Mouse (Mus musculus) embryonic fibroblast, embryonic 13.5 days (primary cell): Measurements from ENCODE around the gene Samd13. TPM values are rescaled to one million over a fixed set of nuclear protein-coding genes. Genes with fewer than 3 reads are reported as not detected.

Source experiments
- H3K27ac ChIP-seq: 2 replicates; pipeline ENCODE4 v1.5.1; 2012; ENCODE audit warnings: low read length, control low read depth, inconsistent platforms; ENCODE audit not compliant: insufficient read depth
- H3K4me1 ChIP-seq: 2 replicates; pipeline ENCODE4 v1.6.1; 2011; ENCODE audit warnings: low read length; ENCODE audit not compliant: control insufficient read depth, insufficient read depth
- H3K4me3 ChIP-seq: 2 replicates; pipeline ENCODE4 v1.5.1; 2011; ENCODE audit warnings: mild to moderate bottlenecking, control low read depth, low read length; ENCODE audit not compliant: insufficient read depth
- CTCF ChIP-seq: IDR thresholded peaks from 2 replicates; pipeline ENCODE4 v1.5.1; 2011; ENCODE audit warnings: mild to moderate bottlenecking, control low read depth, low read length, moderate library complexity, borderline replicate concordance; ENCODE audit not compliant: insufficient read depth
- POLR2A ChIP-seq: IDR thresholded peaks from 2 replicates; pipeline ENCODE4 v1.6.1; 2011; ENCODE audit warnings: low read depth, mild to moderate bottlenecking, control low read depth, low read length, moderate library complexity
- polyA plus RNA-seq: library from polyadenylated mRNA; stranded (reverse); fragments of >200 nt; gene quantifications from 2 replicates; pipeline ENCODE4 v1.2.4, GENCODE M21; 2011; ENCODE audit warnings: low read depth; ENCODE audit not compliant: missing spikeins, insufficient read length

Gene Samd13
- polyA plus RNA-seq, 1 experiment = 0.53 TPM

DNA sequence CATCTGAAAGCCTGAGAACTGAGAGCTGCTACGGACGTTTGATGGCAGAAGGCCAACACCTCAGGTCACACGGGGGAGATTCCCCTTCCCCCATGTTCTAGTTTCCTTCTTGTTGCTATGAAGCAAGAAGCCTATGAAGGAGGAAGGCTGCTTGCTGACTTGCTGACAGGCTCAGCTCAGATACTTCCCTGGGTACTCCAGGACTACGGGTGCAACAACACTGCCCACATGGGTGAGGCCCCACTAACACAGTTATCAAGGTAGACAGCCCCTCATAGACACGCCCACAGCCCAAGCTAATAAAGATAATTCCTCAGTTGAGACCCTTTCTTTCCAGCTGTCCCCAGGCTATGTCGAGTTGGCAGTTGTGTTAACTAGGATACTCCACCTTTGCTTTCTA, 31.7 kb downstream of the Samd13 start:
- no peak overlapping the region for H3K4me3 ChIP-seq
- no peaks in the 10 kb centered on the region; the same call in none of the 2 replicates for H3K4me1 ChIP-seq
- no peak overlapping the region for H3K27ac ChIP-seq
- TF ChIP-seq POLR2A (no peak), CTCF (no peak)

DNA sequence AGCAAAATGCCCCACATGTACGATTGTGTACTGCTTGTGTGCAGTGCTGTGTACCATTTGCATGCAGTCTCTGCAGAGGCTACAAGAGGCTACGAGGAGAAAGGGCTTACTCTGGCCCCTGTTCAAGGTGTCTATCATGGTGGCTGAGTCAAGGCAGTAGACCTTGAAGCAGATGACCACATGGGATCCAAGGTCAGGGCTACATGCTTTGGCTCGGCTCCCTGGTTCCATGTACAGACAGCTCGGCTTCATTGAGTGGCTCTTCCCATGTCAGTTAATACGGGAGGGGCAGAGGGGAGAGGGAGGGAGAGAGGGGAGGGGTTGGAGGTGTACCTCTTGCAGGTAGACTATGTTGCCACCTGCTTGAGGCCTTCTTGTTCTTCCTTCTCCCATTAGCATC, 33.0 kb downstream of the Samd13 start:
- no peak overlapping the region for H3K4me3 ChIP-seq
- no peak for TF ChIP-seq POLR2A
- TF ChIP-seq CTCF = no peak
- H3K27ac ChIP-seq = no peak overlapping the region
- H3K4me1 ChIP-seq = no peaks in the 10 kb centered on the region; the same call in none of the 2 replicates

DNA sequence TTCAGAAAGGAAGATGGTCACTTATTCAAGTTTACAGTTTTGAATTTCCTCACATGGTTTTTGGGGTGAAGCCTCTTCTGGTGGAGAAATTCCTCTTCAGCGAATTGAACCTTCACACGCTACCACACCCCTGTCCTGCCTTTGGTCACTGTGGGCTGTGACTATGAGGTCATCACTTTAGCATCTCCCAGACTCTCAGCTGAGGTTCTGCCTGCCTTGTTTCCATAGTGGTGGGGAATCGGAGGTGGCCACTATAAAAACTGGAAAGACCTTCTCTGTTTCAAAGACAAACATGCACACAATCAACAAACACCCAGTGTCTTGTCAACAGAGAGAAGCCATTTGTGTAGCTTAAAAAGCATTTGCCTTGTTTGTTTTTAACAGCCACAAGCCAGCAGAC, 34.2 kb downstream of the Samd13 start, which contains the start of gene 4930503B20Rik:
4930503B20Rik (minus strand) TSS at position 101 of the 400 bp plus-strand sequence.
- Histone ChIP-seq H3K4me3 (no peak within 1 kb of the TSS), H3K4me1 (no peaks in the 10 kb centered on the region; the same call in none of the 2 replicates), H3K27ac (no peak within 1 kb of the TSS)
- TF ChIP-seq POLR2A (no peak), CTCF (no peak)

DNA sequence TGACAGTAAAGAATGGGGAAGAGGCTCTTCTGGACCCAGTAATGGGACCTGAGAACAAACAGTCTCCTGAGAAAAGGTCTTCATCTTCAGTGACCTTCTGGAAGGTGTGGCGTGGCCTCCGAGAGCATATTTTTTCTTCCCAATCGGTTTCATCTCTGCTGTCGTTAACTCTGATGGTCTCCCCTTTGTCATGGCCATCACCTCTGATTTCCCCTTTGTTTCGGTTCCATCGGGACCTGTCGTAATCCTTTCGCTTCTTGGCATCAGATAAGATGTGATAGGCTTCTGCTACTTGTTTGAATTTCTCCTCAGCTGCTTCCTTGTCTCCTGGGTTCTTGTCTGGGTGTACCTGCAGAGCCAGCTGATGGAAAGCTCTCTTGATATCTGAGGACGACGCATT, 34.7 kb downstream of the Samd13 start:
- Histone ChIP-seq H3K27ac (no peak overlapping the region), H3K4me3 (no peak overlapping the region), H3K4me1 (no peaks in the 10 kb centered on the region; the same call in none of the 2 replicates)
- TF ChIP-seq CTCF = no peak
- no peak for TF ChIP-seq POLR2A

DNA sequence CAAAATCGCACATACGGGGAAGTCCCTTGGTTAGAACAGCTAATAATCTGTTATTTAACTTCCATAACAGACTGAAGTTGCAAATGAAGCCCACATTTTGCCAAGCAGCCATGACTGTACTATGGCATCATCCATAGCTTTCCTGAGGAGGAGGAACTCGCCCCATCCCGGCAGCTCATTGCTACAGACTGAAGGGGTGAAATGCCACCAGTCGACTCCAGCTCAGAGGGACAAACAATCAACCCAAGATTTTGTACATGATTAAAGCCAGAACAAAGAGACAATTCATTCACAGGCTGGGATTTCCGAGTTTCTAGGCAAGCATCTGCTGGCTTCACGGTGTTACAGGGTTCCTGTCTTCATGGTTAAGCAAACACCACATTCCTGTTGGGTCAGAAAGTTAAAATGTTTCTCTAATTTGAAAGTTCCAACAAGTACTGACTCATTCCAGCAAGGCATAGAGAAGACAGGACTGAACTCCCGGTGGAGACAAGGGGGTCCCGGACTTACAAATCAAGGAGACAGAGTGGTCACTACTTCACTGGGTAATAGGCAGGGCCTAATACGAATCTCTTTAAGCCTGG, 36.0 kb downstream of the Samd13 start:
- no peak overlapping the region for H3K4me3 ChIP-seq
- H3K4me1 ChIP-seq = no peaks in the 10 kb centered on the region; the same call in 1 of the 2 replicates
- H3K27ac ChIP-seq = peak overlapping the region; percentile 31; the same call in 1 of the 2 replicates
- TF ChIP-seq CTCF = no peak
- TF ChIP-seq POLR2A = no peak

DNA sequence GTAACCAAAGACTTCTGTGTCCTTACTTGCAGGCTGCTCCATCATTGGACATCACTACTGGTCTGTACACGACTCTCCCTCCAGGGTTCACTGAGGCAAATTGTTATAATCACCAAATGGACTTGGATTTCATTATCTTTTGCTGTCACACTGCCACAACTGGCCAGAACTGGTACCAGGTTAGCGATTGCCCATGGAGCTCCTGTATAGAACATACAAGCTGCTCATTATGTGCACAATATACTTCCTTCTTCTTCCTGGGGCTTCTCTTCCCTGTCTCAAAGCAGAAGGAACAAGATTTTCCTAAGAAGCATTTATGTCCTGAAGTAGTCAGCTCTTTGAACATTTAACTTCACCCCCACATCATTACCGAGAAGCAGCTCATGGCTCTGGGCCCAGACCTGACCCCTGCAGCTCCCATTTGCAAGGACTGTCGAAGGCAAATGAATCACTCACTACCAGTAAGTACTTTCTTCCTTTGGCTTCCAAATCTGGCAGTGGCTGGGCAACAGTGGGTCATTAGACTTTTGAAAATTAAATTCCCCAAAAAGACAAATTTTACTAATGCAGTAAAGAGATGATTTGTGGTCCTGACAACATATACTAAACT, 43.5 kb downstream of the Samd13 start:
- no peak overlapping the region for H3K4me3 ChIP-seq
- peak overlapping the region; percentile 89 for H3K27ac ChIP-seq
- TF ChIP-seq POLR2A (no peak), CTCF (no peak)
- H3K4me1 ChIP-seq = peaks cover 6% of the 10 kb centered on the region

DNA sequence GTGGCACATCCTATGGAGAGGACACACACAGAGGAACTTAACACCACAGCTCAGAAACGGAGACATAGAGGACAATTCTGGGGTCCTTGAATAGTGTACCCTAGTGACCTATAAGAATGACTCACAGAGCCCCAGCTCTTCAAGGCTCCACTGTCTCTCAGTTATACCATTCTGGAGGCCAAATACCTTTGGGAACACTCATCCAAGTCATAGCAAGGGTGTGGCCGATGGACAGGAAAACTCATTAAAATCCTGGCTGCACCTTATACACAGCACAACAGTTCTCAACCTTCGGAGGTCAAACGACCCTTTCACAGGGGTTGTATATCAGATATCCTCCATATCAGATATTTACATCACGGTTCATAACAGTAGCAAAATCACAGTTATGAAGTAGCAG, 52.9 kb downstream of the Samd13 start:
- TF ChIP-seq POLR2A = no peak
- no peak for TF ChIP-seq CTCF
- Histone ChIP-seq H3K27ac (no peak overlapping the region), H3K4me1 (no peaks in the 10 kb centered on the region), H3K4me3 (no peak overlapping the region)

DNA sequence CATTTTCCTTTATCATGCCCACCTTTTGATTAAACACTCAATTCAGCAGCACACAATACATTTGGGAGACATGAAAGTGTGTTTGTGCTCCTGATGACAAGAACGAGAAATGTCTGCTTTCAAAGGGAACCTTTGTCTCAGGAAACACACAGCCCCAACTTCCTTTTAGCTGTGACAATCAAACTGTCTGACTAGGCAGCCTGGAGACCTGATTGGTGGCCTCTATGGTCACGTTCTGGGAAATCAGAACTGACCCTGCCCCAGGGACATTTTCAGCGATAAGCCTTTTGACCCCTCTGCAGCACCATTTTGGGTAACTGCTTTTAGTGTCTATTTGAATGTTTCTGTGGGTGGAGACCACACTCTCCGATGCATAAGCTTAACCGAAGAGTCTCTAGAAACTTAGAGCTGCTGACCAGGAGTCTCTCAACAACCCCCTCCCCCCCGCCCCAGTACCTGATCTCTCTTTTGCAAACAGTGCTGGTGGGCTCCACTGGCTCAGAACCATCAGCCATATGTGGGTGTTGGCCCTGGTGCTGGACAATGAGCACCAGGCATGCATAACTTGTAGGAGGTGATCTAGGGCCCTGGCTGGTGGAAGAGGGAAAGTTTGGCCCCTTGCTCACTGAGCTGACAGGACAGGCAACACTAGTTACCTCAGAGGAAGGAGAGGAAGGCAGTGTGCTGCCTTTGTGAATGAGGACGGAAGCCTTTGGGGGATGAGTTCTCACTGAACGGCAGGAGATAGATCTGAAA, 57.0 kb downstream of the Samd13 start:
- Histone ChIP-seq H3K4me3 (no peak overlapping the region), H3K4me1 (no peaks in the 10 kb centered on the region), H3K27ac (no peak overlapping the region)
- no peak for TF ChIP-seq POLR2A
- no peak for TF ChIP-seq CTCF

DNA sequence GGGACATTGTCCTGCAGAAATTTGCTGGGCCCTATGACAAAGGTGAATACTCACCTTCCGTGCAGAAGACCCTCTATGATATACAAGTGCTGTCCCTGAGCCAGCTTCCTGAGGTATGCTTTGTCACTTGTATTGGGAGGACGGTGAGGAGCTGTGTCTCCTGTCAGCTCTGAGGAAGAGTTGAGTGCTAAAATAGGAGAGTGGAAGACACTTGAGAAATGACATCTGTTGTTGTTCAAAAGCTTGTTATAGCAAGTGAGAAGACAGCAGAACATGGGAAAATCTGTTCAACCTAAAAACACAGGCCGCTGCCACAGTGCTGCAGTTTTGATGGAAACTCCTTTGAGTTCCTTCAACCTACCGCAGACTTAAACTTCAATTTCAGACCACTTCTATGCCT, 59.6 kb downstream of the Samd13 start:
- Histone ChIP-seq H3K4me3 (no peak overlapping the region), H3K4me1 (no peaks in the 10 kb centered on the region), H3K27ac (no peak overlapping the region)
- TF ChIP-seq POLR2A = no peak
- no peak for TF ChIP-seq CTCF

DNA sequence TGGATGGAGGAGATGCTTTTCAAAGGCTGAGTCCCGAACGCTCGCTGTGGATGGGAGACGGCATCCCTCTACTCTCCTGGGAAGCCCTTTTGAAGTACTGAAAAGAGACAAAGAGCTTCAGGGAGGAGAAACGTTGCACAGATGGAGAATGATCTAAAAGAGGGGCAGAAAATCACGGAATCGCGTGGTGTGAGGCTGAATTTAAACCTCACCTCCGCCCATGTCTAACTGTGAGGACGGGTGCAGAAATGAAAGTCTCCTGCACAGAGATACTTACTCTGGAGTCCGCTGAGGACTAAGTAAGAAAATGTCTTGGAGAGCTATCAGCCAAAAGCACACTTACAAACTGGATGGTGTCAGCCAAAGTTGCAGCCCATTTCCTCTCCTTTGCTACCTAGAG, 63.4 kb downstream of the Samd13 start:
- no peak for TF ChIP-seq POLR2A
- no peak for TF ChIP-seq CTCF
- no peak overlapping the region for H3K27ac ChIP-seq
- H3K4me1 ChIP-seq = no peaks in the 10 kb centered on the region
- no peak overlapping the region for H3K4me3 ChIP-seq
